10 mouse cellular contexts compared by ENCODE assay signal in genomic region chr6:93848942-93849790, GRCm38 (mm10).
DNase-seq lines count a peak whose midpoint lies in the region; ATAC-seq and TF ChIP-seq lines count a peak whose summit lies in the region.
"Had no signal": no experiment of that assay in that cellular context is flagged by ENCODE, and none has a peak within 500 bp of the region (broad histone marks: within the 10 kb centered on the region; RNA-seq: fewer than 3 reads in every experiment).

No protein-coding gene starts in this region.

- peaks cover 10% of the 10 kb centered on the region for H3K36me3 ChIP-seq in ES-E14 (ENCODE audit: control insufficient read depth, insufficient read depth, low read length, poor library complexity, severe bottlenecking)
- no peaks in the 10 kb centered on the region for H3K36me3 ChIP-seq in forebrain, embryonic 14.5 days (ENCODE audit: control insufficient read depth, insufficient read depth, low read length)
- no peaks in the 10 kb centered on the region for H3K36me3 ChIP-seq in midbrain, embryonic 12.5 days
- no peaks in the 10 kb centered on the region for H3K36me3 ChIP-seq in liver, postnatal 0 days (replicated peaks; ENCODE audit: insufficient read depth, low read length)

- H3K4me1 ChIP-seq in ES-E14 (ENCODE audit: control insufficient read depth in 2 of 2, insufficient read depth in 2 of 2, low read length in 2 of 2, poor library complexity in 1 of 2), result peaks cover 3% of the 10 kb centered on the region in 2 experiments; a peak in 3 of 4 replicates
- peaks cover 40% of the 10 kb centered on the region for H3K4me1 ChIP-seq in forebrain, embryonic 14.5 days (ENCODE audit: control insufficient read depth, insufficient read depth, low read length)
- H3K4me1 ChIP-seq in midbrain, embryonic 12.5 days, result peaks cover 47% of the 10 kb centered on the region
- H3K4me1 ChIP-seq in liver, postnatal 0 days (ENCODE audit: insufficient read depth), result no peaks in the 10 kb centered on the region

- H3K27me3 ChIP-seq in forebrain, embryonic 14.5 days (replicated peaks; ENCODE audit: control insufficient read depth, insufficient read depth, low read length), result no peaks in the 10 kb centered on the region
- H3K27me3 ChIP-seq in midbrain, embryonic 12.5 days, result no peaks in the 10 kb centered on the region
- H3K27me3 ChIP-seq in liver, postnatal 0 days (ENCODE audit: insufficient read depth, low read length), result no peaks in the 10 kb centered on the region

- peak; percentile 88 for ATAC-seq in forebrain, embryonic 14.5 days
- peak; percentile 83 for ATAC-seq in midbrain, embryonic 12.5 days (ENCODE audit: low FRiP score, low read depth)
- no peak for ATAC-seq in monocyte, adult 5-6 weeks (replicated peaks; ENCODE audit: insufficient number of reproducible peaks, low FRiP score, low TSS enrichment, poor library complexity, severe bottlenecking)
- no peak for ATAC-seq in liver, postnatal 0 days

- in situ Hi-C loops in ES-E14 (cut with MboI; ENCODE audit: low sequenced_read_pairs in 2 of 2, unreplicated experiment in 2 of 2), result no loop called here

- DNase-seq in ES-E14 (ENCODE audit: low read depth, low spot score), result peak; percentile 39
- DNase-seq in brain, embryonic 14.5 days (ENCODE audit: low read depth), result peak; percentile 94
- peak; percentile 87 for DNase-seq in forebrain, embryonic 14.5 days (ENCODE audit: low spot score)
- DNase-seq in gastrocnemius, adult 8-10 months (ENCODE audit: low spot score in 2 of 2), result no peak
- no peak for DNase-seq in cerebellum, postnatal 36 days
- no peak for DNase-seq in liver, postnatal 0 days
- DNase-seq: adrenal gland, postnatal 10 days; lung, postnatal 10 days had no signal

- TF ChIP-seq EP300 in liver, postnatal 0 days (IDR thresholded peaks at IDR 0.05; ENCODE audit: low read depth), result no peak

- H3K4me3 ChIP-seq in ES-E14 (ENCODE audit: insufficient read depth in 1 of 2, low read depth in 1 of 2, low read length in 2 of 2, poor library complexity in 1 of 2, severe bottlenecking in 1 of 2), result no peak overlapping the region
- no peak overlapping the region for H3K4me3 ChIP-seq in forebrain, embryonic 14.5 days (ENCODE audit: low read depth, low read length)
- H3K4me3 ChIP-seq in midbrain, embryonic 12.5 days, result no peak overlapping the region
- H3K4me3 ChIP-seq in liver, postnatal 0 days (ENCODE audit: low read depth, low read length), result no peak overlapping the region

- H3K9ac ChIP-seq in ES-E14 (ENCODE audit: insufficient read depth, low read depth, low read length, poor library complexity, severe bottlenecking), result no peak overlapping the region
- peak overlapping the region; percentile 37; the same call in 1 of the 2 replicates for H3K9ac ChIP-seq in forebrain, embryonic 14.5 days (ENCODE audit: low read length)
- H3K9ac ChIP-seq in midbrain, embryonic 12.5 days (replicated peaks), result peak overlapping the region; percentile 24; the same call in 1 of the 2 replicates
- no peak overlapping the region for H3K9ac ChIP-seq in liver, postnatal 0 days (replicated peaks)

- no peak for TF ChIP-seq CTCF in brain, embryonic 14.5 days (IDR thresholded peaks at IDR 0.05; ENCODE audit: borderline replicate concordance, extremely low read depth, insufficient read depth, insufficient read length)
- TF ChIP-seq CTCF in liver, postnatal 0 days (IDR thresholded peaks at IDR 0.05; ENCODE audit: low read depth), result no peak

- 15% methylated on average over 7 of the region's 7 CpGs for WGBS in forebrain, embryonic 14.5 days
- 24% methylated on average over 7 of the region's 7 CpGs for WGBS in midbrain, embryonic 12.5 days
- WGBS in liver, postnatal 0 days (ENCODE audit: insufficient replicate concordance), result 69% methylated on average over 7 of the region's 7 CpGs

- H3K9me3 ChIP-seq in ES-E14 (ENCODE audit: control insufficient read depth, insufficient read depth, low read depth, low read length), result peaks cover 5% of the 10 kb centered on the region; the same call in 1 of the 2 replicates
- no peaks in the 10 kb centered on the region for H3K9me3 ChIP-seq in forebrain, embryonic 14.5 days (replicated peaks; ENCODE audit: control insufficient read depth, low read length)
- no peaks in the 10 kb centered on the region for H3K9me3 ChIP-seq in midbrain, embryonic 12.5 days
- H3K9me3 ChIP-seq in liver, postnatal 0 days (ENCODE audit: low read length), result no peaks in the 10 kb centered on the region

- TF ChIP-seq POLR2A in brain, embryonic 14.5 days (IDR thresholded peaks at IDR 0.05; ENCODE audit: borderline replicate concordance, extremely low read depth, insufficient read depth, insufficient read length, poor library complexity, severe bottlenecking), result no peak

- peak overlapping the region; percentile 32 for H3K4me2 ChIP-seq in forebrain, embryonic 14.5 days (ENCODE audit: low read length)
- H3K4me2 ChIP-seq in midbrain, embryonic 12.5 days (replicated peaks), result peak overlapping the region; percentile 35
- no peak overlapping the region for H3K4me2 ChIP-seq in liver, postnatal 0 days (ENCODE audit: low read depth, low read length)

- peak overlapping the region; percentile 88; the same call in 1 of the 2 replicates for H3K27ac ChIP-seq in ES-E14 (ENCODE audit: insufficient read depth, low read depth, low read length, poor library complexity, severe bottlenecking)
- H3K27ac ChIP-seq in forebrain, embryonic 14.5 days (ENCODE audit: low read depth, low read length), result peak overlapping the region; percentile 87
- H3K27ac ChIP-seq in midbrain, embryonic 12.5 days (replicated peaks), result peak overlapping the region; percentile 88
- H3K27ac ChIP-seq in liver, postnatal 0 days (ENCODE audit: low read depth), result no peak overlapping the region

TF ChIP-seq in ES-E14, 5 proteins besides CTCF, POLR2A, EP300 and RAD21:
- TF ChIP-seq ZNF384 (IDR thresholded peaks at IDR 0.05; ENCODE audit: low read depth, low read length) (no peak), ZC3H11A (IDR thresholded peaks at IDR 0.05; ENCODE audit: borderline replicate concordance, low read depth, low read length) (no peak), MAFK (IDR thresholded peaks at IDR 0.05; ENCODE audit: insufficient read depth, low read depth, low read length) (no peak), CHD2 (IDR thresholded peaks at IDR 0.05; ENCODE audit: low read depth, low read length) (no peak), HCFC1 (IDR thresholded peaks at IDR 0.05; ENCODE audit: borderline replicate concordance, insufficient read depth, low read length) (no peak)

Comparison
In these comparisons a context has a peak if more than half of its experiments do, and no peak if none do; other contexts are left out.
1. DNase-seq: peak in ES-E14 (single experiment), brain, embryonic 14.5 days (single experiment) and forebrain, embryonic 14.5 days (single experiment); none in gastrocnemius, adult 8-10 months (0 of 2), cerebellum, postnatal 36 days (0 of 2) and liver, postnatal 0 days (single experiment).
2. H3K9ac ChIP-seq: peak in forebrain, embryonic 14.5 days (single experiment) and midbrain, embryonic 12.5 days (single experiment); none in ES-E14 (single experiment) and liver, postnatal 0 days (single experiment).
3. ATAC-seq: peak in forebrain, embryonic 14.5 days (single experiment) and midbrain, embryonic 12.5 days (single experiment); none in monocyte, adult 5-6 weeks (single experiment) and liver, postnatal 0 days (single experiment).